ENCODE assay signal across 14 mouse cellular contexts in genomic region chr1:157081999-157082398, GRCm38 (mm10). TPM values are rescaled to one million over a fixed set of nuclear protein-coding genes. Genes with fewer than 3 reads are reported as not detected.
DNase-seq lines count a peak whose midpoint lies in the region; ATAC-seq and TF ChIP-seq lines count a peak whose summit lies in the region.
"Had no signal": no experiment of that assay in that cellular context is flagged by ENCODE, and none has a peak within 500 bp of the region (broad histone marks: within the 10 kb centered on the region; RNA-seq: fewer than 3 reads in every experiment).

No protein-coding gene starts in this region.

- no peak for TF ChIP-seq POLR2A in embryonic fibroblast, embryonic 13.5 days (IDR thresholded peaks at IDR 0.05; ENCODE audit: low read depth, low read length)

- H3K4me2 ChIP-seq in kidney, postnatal 0 days (ENCODE audit: low read length): no peak overlapping the region
- H3K4me2 ChIP-seq: neural tube, embryonic 12.5 days had no signal

- no peaks in the 10 kb centered on the region for H3K27me3 ChIP-seq in kidney, postnatal 0 days (ENCODE audit: insufficient read depth, low read length)
- H3K27me3 ChIP-seq in E14TG2a.4 (ENCODE audit: insufficient read depth, low read length): 0 out of 2 replicates have a peak, but pooled peaks cover 3% of the 10 kb centered on the region
- H3K27me3 ChIP-seq: neural tube, embryonic 12.5 days had no signal

- H3K9ac ChIP-seq in kidney, postnatal 0 days (ENCODE audit: low read depth, low read length): no peak overlapping the region
- H3K9ac ChIP-seq: neural tube, embryonic 12.5 days had no signal

- WGBS in kidney, postnatal 0 days: 70% methylated on average over 8 of the region's 8 CpGs

- H3K9me3 ChIP-seq in kidney, postnatal 0 days (replicated peaks; ENCODE audit: low read length): no peaks in the 10 kb centered on the region
- H3K9me3 ChIP-seq in E14TG2a.4 (ENCODE audit: low read length): no peaks in the 10 kb centered on the region
- H3K9me3 ChIP-seq: heart, embryonic 10.5 days; neural tube, embryonic 12.5 days had no signal

- DNase-seq in kidney, postnatal 0 days (ENCODE audit: low spot score): no peak
- DNase-seq in kidney, adult 18-20 months: no peak
- DNase-seq in 416B (ENCODE audit: low read depth): peak; percentile 53
- DNase-seq in yolk sac, embryonic 10.5 days (ENCODE audit: low spot score): no peak
- no peak for DNase-seq in left cerebral cortex, adult 8-10 months (ENCODE audit: low spot score in 2 of 2)
- DNase-seq: cerebellum, adult 9-11 months; right cerebral cortex, postnatal 25 days had no signal

- H3K4me3 ChIP-seq in kidney, postnatal 0 days (replicated peaks; ENCODE audit: low read depth, low read length): no peak overlapping the region
- no peak overlapping the region for H3K4me3 ChIP-seq in E14TG2a.4 (replicated peaks; ENCODE audit: low read length)
- H3K4me3 ChIP-seq in embryonic fibroblast, embryonic 13.5 days (ENCODE audit: insufficient read depth, low read length): no peak overlapping the region
- H3K4me3 ChIP-seq: heart, embryonic 10.5 days; neural tube, embryonic 12.5 days had no signal

- H3K4me1 ChIP-seq in kidney, postnatal 0 days (replicated peaks; ENCODE audit: insufficient read depth, low read length): no peaks in the 10 kb centered on the region
- peaks cover 64% of the 10 kb centered on the region for H3K4me1 ChIP-seq in E14TG2a.4 (replicated peaks; ENCODE audit: low read depth, low read length)
- H3K4me1 ChIP-seq in embryonic fibroblast, embryonic 13.5 days (ENCODE audit: control insufficient read depth, insufficient read depth, low read length): peaks cover 7% of the 10 kb centered on the region; the same call in 1 of the 2 replicates

- H3K27ac ChIP-seq in kidney, postnatal 0 days: no peak overlapping the region
- H3K27ac ChIP-seq in embryonic fibroblast, embryonic 13.5 days (ENCODE audit: insufficient read depth, low read length): no peak overlapping the region
- H3K27ac ChIP-seq: macrophage; neural tube, embryonic 12.5 days had no signal

- peak; percentile 65 for TF ChIP-seq CTCF in kidney, postnatal 0 days (IDR thresholded peaks at IDR 0.05; ENCODE audit: low read depth)
- peak; percentile 67 for TF ChIP-seq CTCF in E14TG2a.4 (conservative IDR thresholded peaks at IDR 0.05; ENCODE audit: low read length)
- TF ChIP-seq CTCF in embryonic fibroblast, embryonic 13.5 days (IDR thresholded peaks at IDR 0.05; ENCODE audit: borderline replicate concordance, insufficient read depth, low read length): peak; percentile 34; the same call in 1 of the 2 replicates

- no peaks in the 10 kb centered on the region for H3K36me3 ChIP-seq in kidney, postnatal 0 days (ENCODE audit: insufficient read depth, low read length)
- H3K36me3 ChIP-seq in E14TG2a.4 (ENCODE audit: insufficient read depth, low read length): no peaks in the 10 kb centered on the region
- H3K36me3 ChIP-seq: heart, embryonic 10.5 days; neural tube, embryonic 12.5 days had no signal

- no peak for ATAC-seq in kidney, postnatal 0 days (replicated peaks; ENCODE audit: low FRiP score, low read depth)

RNA-seq across cellular contexts. Expression of gene Tex35, which starts 26.5 kb away (rescaled TPM):
- polyA plus RNA-seq in kidney, postnatal 0 days (2015; fragmentation: Nextera tagmentation; extraction: Ambion mirVana): not detected in 2 replicates
- polyA plus RNA-seq in embryonic fibroblast, embryonic 13.5 days (2011; ENCODE audit: insufficient read length, low read depth, missing spikeins): not detected in 2 replicates
- total RNA-seq in left cerebral cortex, adult 8-10 months (2022): not detected
- total RNA-seq: left cerebral cortex, postnatal 25 days had no signal
- polyA plus RNA-seq: heart, embryonic 10.5 days; intestine, embryonic 14.5 days; macrophage; neural tube, embryonic 12.5 days had no signal
